Mouse (Mus musculus): ENCODE results near the gene Abca17.

GRCm38 (mm10) chr17:24346831-24347230 lies 4.0 kb downstream of the Abca17 start:
- TF ChIP-seq CTCF (IDR thresholded peaks at IDR 0.05; ENCODE audit: low read depth) (no peak), EP300 (IDR thresholded peaks at IDR 0.05; ENCODE audit: low read depth) (no peak)

Measured in liver, embryonic 14.5 days (tissue).